Mouse (Mus musculus) layer of hippocampus, adult 9-11 months (tissue): Measurements from ENCODE around the gene Ache.
A peak's percentile ranks its signal among the peaks of the same experiment; 100 is the strongest.

ENCODE experiments used
- DNase-seq: peaks from one replicate; pipeline ENCODE4 v3.0.0; 2022

Ache gene

GRCm38 (mm10) chr5:137337190-137337589 lies 49.9 kb downstream of the Ache start:
- DNase-seq, result no peak

GRCm38 (mm10) chr5:137338256-137338655 lies 50.9 kb downstream of the Ache start:
- DNase-seq, result peak; percentile 93

- no peak for DNase-seq
Measured at GRCm38 (mm10) chr5:137338663-137339289, 51.5 kb downstream of the Ache start.

GRCm38 (mm10) chr5:137339290-137339979 lies 52.1 kb downstream of the Ache start:
- DNase-seq, result peak; percentile 22

- DNase-seq, result no peak
Measured at GRCm38 (mm10) chr5:137340222-137340621, 52.9 kb downstream of the Ache start.

- DNase-seq, result no peak
Measured at GRCm38 (mm10) chr5:137342407-137343012, 55.2 kb downstream of the Ache start.

GRCm38 (mm10) chr5:137343412-137343811 lies 56.1 kb downstream of the Ache start:
- no peak for DNase-seq

GRCm38 (mm10) chr5:137343869-137344268 lies 56.5 kb downstream of the Ache start:
- no peak for DNase-seq
